Mouse (Mus musculus) neutrophil, adult 5-6 weeks (primary cell): ENCODE measurements around the gene Dapk2. TPM values are rescaled to one million over a fixed set of nuclear protein-coding genes. Genes with fewer than 3 reads are reported as not detected.

ENCODE experiments used
- ATAC-seq: fragments of 151-379, 151-347 bp; 2 replicates; pipeline ENCODE4 v1.8.0; 2017; ENCODE audit warnings: mild to moderate bottlenecking, moderate TSS enrichment; ENCODE audit not compliant: insufficient number of reproducible peaks, poor library complexity, low FRiP score, severe bottlenecking; ENCODE audit errors: extremely low read depth
- total RNA-seq: library from RNA; stranded (forward); fragments of 200-1000 nt; gene quantifications from 2 replicates; pipeline ENCODE4 v1.2.3, GENCODE M21; 2017

Dapk2 gene
- total RNA-seq, 1 experiment from 2014 or later: 0.93 TPM

DNA sequence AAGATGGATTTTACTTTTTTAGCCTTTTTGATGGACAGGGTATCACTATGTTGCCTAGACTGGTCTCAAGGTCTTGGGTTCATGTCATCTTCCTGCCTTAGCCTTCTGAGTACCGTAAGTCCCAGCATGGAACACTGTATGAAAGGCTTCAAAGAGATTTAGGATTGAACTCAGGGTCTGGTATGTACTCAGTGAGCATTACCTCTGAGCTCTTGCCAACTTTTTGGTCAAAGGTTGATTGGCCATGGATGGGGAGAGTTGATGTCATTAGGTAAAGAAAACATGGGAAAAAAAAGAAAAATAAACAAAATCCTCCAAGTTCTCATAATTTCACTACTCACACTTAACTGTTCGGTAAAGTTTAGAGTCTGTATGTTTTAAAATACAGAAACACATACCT, 132.7 kb downstream of the Dapk2 start:
- ATAC-seq: no peak

DNA sequence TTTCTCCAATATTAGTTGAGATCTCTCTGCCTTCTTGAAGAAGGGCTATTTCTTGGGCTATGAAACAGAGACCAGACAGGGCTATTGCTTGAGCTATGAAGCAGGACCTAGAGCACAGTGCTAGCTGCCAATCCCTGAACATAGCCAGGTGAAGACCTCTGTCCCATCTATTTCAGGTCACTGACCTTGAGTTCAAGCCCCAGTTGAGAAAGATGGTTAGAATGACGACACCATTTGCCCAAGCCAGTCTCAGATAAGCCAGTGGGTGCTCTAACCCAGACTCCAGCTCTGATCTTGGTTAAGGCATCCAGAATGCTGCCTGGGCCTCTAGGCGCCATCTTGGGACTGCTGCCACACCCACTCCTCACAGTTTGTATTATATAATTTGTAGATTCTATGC, 135.3 kb downstream of the Dapk2 start:
- ATAC-seq: no peak

DNA sequence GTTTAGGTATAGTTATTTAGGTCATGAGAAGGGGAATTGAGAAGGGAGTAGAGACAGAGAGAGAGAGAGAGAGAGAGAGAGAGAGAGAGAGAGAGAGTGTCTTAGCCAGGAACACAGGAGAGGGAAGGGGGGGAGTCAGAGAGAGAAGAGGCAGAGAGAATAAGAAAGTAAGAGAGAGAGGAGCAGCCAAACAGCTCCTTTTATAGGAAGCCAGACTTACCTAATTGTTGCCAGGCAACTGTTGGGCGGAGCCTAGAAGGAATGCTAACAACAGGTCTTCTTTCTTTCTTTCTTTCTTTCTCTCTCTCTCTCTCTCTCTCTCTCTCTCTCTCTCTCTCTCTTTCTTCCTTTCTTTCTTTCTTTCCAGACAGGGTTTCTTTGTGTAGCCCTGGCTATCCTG, 136.2 kb downstream of the Dapk2 start:
- no peak for ATAC-seq

DNA sequence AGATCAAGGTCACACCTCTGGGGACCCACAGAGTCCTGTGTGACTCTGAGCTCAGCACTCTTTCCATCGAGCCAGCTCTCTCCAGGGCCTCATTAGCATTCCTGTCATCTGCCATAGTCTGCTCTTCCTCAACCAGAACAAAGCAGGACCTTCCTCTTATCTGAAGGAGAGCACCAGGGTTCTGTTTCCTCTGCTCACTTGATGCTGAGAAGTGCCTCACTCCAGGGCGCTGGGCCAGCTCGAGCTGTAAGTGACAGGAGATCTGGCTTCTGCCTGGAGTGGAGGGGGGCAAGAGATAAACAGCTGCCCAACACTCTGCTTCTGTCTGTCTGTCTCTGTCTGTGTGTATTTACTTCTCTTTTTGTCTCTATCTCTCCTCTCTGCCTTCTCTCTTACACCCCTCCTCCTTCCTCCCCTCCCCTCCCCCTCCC, 137.0 kb downstream of the Dapk2 start:
- 0 out of 2 replicates have a peak, but pooled peaks have one; percentile 16 for ATAC-seq

DNA sequence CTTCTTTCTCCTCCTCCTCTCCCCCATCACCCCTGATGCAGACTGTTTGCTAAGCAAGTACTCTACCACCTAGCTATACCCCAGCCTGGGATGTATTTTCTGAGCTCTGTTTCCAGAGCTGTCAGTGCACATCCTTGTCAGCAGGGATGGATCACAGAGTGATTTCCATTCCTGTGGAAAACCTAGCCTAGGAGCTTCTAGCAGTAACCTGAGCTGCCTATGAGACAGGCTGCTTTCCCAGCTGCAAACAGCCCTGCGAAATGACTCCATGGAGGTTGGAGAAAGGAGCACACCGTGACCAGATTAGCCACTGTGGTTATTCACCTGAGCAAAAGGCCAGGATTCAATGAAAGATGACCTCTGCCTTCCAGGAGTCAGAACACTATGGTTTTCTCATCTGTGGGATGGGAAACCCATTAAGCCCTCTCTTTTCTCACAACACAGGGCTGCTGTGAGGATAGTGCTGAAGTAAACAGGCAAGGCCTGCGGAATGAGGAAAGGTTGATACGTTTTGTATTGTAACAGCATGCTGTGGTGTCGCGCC, 137.6 kb downstream of the Dapk2 start:
- ATAC-seq: no peak

DNA sequence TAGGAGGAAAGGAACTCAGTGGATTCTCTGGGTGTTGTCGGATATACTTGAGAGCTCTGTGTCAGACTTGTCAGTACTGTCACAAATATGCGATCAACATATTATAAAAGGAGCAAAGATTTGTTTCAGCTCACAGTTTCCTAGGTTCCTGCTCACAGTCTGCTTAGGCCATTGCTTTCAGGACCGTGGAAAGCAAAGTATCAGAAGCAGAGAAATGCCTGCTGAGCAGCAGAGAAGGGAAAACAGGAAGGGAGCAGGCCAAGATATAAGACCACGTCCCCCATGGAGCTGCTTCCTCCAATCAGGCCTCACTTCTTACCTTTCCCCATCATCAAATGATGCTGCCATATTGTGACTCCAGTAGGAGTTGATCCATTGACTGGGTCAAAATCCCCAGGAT, 140.8 kb downstream of the Dapk2 start:
- no peak for ATAC-seq

DNA sequence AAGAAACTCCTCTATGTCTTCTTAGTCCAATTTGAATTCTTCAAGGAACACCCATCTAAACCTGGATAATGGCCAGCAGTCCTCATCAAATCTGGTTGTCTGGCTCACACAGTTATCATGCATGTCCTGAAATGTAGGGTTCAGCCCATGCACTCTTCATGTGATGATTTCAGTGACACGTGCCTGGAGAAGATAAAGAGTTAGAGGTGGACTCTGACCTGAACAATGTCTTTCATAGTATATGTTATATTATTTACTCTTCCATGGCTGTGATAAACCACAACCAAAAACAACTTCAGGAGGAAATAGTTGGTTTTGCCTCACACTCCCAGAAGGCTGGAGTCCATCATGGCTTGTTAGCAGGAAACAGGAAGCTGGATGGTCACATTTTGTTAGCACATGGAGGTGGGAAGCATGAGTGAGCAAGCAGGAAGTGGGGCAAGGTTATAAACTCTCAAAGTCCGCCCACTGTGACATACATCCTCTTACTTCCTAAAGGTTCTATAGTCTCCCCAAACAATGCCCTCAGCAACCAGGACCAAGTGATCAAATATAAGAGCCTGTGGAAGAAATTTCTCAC, 142.5 kb downstream of the Dapk2 start:
- ATAC-seq: no peak

DNA sequence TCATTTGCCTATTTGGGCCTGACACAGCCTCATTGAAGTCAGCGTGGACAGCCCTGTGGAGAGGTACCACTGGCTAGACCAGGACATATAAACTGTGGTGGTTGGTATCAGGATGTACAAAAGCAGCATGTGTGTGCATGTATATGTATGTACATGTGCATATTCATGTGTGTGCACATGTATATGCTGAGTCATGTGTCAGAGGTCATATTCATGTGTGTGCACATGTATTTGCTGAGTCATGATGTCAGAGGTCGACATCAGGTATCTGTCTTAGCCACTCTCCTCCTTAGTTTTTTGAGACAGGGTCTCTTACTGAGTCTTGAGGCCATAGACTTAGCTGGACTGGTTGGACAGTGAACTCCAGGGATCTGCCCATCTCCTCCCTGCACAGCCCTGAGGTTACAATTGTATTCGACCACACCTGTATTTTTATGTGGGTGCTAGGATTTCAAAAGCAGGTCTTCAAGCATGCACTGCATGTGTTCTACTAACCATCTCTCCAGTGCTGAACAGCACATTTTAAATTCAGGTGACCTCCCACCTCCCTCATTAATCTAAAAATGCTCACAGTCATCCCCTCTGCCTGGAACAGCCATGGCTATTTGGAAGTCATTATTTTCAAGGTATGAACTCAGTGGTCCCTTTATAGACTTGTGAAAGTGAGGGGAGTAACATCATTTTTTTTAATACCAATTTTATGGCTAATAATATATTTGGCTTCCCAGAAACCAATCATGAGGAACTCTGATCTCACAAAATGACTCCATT, 146.5 kb downstream of the Dapk2 start:
- ATAC-seq: no peak

DNA sequence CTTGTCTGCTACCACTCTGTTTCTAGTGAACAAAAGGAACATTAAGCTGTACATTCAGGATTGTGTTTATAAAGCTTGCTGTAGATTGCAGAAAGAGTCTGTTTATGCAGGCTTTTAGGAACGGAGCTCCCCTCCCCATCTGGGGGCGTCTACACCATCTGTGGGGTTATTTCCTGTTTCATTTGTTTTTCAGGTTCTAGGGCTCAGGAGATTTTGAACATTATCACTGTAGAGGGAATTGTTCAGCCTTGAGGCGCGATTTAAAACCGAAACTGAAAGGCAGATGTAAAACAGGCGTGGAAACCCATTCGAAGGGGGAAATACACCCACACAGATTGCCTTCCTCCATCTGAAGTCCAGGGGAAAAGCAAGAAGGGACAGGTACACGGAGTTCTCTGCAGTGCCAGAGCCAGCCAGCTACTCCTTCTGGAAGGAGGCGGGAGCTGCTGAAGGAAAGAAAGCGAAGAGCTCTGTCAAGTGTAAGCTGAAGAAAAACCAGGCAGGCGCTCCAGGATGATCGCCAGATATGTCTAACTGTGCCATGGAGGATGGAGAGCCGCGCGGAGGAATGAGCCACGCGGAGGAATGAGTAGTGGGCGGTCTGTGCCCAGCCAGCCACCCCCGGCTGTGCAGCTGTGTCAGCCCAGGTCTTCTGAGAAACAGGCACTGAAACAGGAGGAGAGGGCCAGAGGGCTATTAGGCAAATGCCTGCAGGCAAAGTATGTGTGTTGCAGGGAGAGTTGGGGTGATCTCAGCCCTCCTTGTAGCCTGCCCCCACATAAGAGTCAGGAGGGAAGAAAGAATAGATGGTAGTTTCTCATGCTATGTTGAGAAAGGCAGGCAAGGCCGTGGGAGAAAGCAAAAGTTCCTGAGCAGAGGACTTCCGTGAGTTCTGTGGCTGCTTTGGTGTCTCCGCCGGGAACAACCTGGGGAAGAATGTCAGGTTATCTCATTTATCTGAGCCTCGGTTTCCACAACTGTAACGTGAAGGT, 147.4 kb downstream of the Dapk2 start:
- ATAC-seq: peak; percentile 46; the same call in 1 of the 2 replicates

DNA sequence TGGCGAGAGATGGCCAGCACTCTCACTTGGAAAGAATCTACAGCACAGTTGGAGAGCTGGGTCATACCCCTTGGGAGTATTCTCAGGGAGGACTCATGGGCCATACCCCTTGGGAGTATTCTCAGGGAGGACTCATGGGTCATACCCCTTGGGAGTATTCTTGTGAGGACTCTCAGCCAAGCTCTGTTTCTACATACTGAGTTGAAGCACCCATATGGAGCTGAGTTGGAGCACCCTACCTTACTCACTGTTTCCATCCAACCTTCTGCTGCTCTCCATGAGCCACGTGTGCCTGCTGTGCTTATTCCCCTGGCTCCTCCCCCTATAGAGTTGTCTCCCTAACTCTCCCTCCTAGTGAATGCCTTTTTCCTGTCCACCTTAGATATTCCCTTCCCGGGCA, 148.4 kb downstream of the Dapk2 start:
- ATAC-seq: no peak

DNA sequence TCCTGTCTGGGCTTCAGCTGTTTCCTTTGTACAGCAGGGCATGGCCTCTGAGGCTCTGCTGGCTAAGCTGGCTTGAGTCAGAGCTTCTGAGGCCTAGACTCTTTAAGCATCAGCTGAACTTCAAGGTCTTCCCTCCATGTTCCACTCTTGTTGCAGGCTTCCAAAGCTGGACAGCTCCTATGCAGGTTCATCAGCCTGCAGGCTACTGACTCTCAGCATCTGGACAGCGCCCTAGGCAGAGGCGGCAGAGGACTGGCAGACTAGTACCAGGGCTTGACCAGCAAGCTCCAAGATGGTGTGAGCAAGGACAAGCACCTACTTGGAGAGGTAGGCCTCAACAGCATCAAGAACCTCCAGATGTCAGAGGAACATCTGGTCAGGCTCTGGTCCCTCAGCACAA, 149.3 kb downstream of the Dapk2 start:
- no peak for ATAC-seq

DNA sequence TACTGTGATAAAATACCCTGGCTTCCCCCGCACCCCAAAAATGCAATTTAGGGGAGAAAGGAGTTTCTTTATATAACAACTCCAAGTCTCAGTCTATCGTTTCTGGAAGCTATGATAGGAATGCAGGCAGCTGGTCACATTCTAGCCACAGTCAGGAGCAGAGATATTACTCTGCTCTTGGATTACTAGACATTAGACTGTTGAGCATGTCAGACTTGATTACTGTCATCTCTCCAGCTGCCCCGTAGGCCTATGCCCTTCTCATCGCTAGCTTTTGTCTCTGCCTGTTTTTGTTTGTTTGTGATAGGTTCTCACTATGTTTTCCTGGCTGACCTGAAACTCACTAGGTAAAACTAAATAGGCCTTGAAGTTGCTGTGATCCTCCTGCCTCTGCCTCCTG, 150.7 kb downstream of the Dapk2 start:
- ATAC-seq: no peak

DNA sequence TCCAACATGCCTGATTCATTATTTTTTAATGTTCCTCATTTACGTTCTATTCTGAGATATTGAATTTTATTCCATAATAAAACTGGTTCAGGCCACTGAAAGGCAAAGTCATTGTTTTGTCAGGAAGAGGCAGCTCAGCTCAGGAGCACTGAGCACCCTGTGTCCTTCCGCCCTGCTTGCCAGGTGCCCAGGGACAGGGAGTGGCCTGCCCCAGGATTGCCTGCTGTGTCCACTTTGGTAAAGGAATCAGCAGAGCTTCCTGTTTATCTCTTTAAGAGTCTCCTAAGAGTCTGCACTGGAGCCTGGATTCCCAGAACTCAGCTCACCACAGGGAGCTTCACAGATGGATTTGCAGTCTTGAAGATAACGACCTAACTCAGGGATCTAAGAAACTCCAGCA, 153.4 kb downstream of the Dapk2 start:
- no peak for ATAC-seq

DNA sequence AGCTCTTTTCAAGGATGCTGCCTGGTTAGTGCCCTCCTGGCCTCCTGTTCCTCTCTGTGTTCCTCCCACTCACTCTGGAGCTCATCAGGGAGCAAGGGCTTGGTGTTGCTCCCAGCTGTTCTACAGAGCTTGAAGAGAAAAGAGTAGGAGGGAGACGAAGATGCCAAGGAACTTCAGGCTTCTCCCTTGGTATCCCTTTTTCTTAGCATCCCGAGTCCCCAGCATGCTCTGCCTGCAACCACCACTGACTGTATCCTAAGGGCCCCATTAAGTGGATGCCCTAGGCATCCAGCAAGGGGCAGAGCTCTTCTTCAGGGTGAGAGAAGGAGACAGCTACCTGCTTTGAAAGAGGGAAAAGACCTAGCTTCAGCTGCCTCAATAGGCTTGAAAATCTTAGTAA, 158.6 kb downstream of the Dapk2 start:
- no peak for ATAC-seq

Other genes starting within 250 kb of the Dapk2 start
- 26.5 and 41.9 TPM in 2 replicates for gene Trip4, start 249.4 kb upstream of the Dapk2 start, total RNA-seq
- gene Csnk1g1, start 249.3 kb upstream of the Dapk2 start, total RNA-seq: 54.1 and 57.8 TPM in 2 replicates
- 260 and 279 TPM in 2 replicates for gene Ppib, start 98.0 kb upstream of the Dapk2 start, total RNA-seq
- gene Snx22, start 88.5 kb upstream of the Dapk2 start, total RNA-seq: 0.58 and 0.74 TPM in 2 replicates
- gene Snx1, start 31.6 kb upstream of the Dapk2 start, total RNA-seq: 86.3 and 104 TPM in 2 replicates
- gene Ciao2a, start 31.6 kb upstream of the Dapk2 start, total RNA-seq: 45.0 and 51.6 TPM in 2 replicates
- gene Herc1, start 192.2 kb downstream of the Dapk2 start, total RNA-seq: 163 and 174 TPM in 2 replicates